Mouse (Mus musculus) spleen, postnatal 10 days (tissue): ENCODE data around the gene Ripk3.

ENCODE experiments used
- DNase-seq, 2 experiments: peaks; one replicate each; pipeline ENCODE4 v3.0.0; 2021 to 2022; ENCODE audit warnings: low spot score in 2 of 2

The Ripk3 gene

GRCm38 (mm10) chr14:55762001-55762821 is 26.5 kb downstream of the Ripk3 start:
- peak; percentile 36 to 47 for DNase-seq

GRCm38 (mm10) chr14:55761163-55761562 is 27.5 kb downstream of the Ripk3 start, which contains the start of gene Ltb4r2:
Gene Ltb4r2, plus strand, starts transcription at chr14:55761428.
- no peak for DNase-seq

- DNase-seq, result peak; percentile 82 to 88
Measured at GRCm38 (mm10) chr14:55760156-55760555, 28.5 kb downstream of the Ripk3 start.

GRCm38 (mm10) chr14:55758363-55758784 is 30.3 kb downstream of the Ripk3 start, which contains the start of gene Cideb:
Gene Cideb, minus strand, starts transcription at chr14:55758458.
- no peak for DNase-seq

GRCm38 (mm10) chr14:55757566-55757965 is 31.1 kb downstream of the Ripk3 start:
- DNase-seq, result no peak

- DNase-seq, result no peak
Measured at GRCm38 (mm10) chr14:55747051-55747847, 41.4 kb downstream of the Ripk3 start.

GRCm38 (mm10) chr14:55745861-55746237 is 42.8 kb downstream of the Ripk3 start:
- DNase-seq, result no peak

- DNase-seq, result peak; percentile 81 to 89
Measured at GRCm38 (mm10) chr14:55745180-55745860, 43.3 kb downstream of the Ripk3 start, which contains the start of the genes Dhrs1 and Nop9. Gene Dhrs1, minus strand, starts transcription at chr14:55745690. Gene Nop9, plus strand, starts transcription at chr14:55745693.

GRCm38 (mm10) chr14:55743711-55744110 is 45.0 kb downstream of the Ripk3 start:
- DNase-seq, result peak; percentile 89 to 90

GRCm38 (mm10) chr14:55737086-55737687 is 51.5 kb downstream of the Ripk3 start:
- DNase-seq, result no peak

- DNase-seq, result no peak
Measured at GRCm38 (mm10) chr14:55735758-55736157, 52.9 kb downstream of the Ripk3 start.

- DNase-seq, result no peak
Measured at GRCm38 (mm10) chr14:55735334-55735733, 53.3 kb downstream of the Ripk3 start.
